Mouse (Mus musculus) liver, embryonic 14.5 days (tissue): ENCODE results near the gene Inhbe.

Experiments
- CTCF ChIP-seq: IDR thresholded peaks from 2 replicates; pipeline ENCODE4 v1.5.1; 2016; ENCODE audit warnings: antibody characterized with exemption, low read depth, control low read depth
- EP300 ChIP-seq: IDR thresholded peaks from 2 replicates; pipeline ENCODE4 v1.6.1; 2016; ENCODE audit warnings: antibody characterized with exemption, low read depth

DNA sequence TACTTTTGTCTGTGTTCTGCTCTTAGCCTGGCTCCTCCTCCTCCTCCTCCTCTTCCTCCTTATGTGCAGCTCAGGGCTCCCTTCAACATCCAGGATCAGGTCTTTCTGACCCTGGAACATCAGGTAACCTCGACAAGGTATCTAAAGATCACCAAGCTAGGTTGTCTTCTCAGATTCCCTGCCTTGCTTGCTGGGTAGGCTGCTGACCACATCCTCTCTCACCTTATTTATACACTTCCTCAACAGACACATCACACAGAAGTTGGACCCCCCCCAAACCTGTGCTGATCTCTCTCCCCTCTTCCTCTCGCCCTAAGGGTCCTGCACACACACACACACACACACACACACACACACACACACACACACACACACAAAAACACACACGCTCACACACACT, 32.6 kb downstream of the Inhbe start, which contains the start of gene Arhgap9:
- TF ChIP-seq CTCF (no peak), EP300 (no peak)
